Mouse (Mus musculus): ENCODE measurements around the gene Axdnd1.

- TF ChIP-seq CTCF (IDR thresholded peaks at IDR 0.05; ENCODE audit: borderline replicate concordance, extremely low read depth, insufficient read depth, insufficient read length), result no peak
- TF ChIP-seq POLR2A (IDR thresholded peaks at IDR 0.05; ENCODE audit: borderline replicate concordance, extremely low read depth, insufficient read depth, insufficient read length, poor library complexity, severe bottlenecking), result no peak
Measured at GRCm38 (mm10) chr1:156425746-156426145, 4.8 kb upstream of the Axdnd1 start.
